Comparison of ENCODE assay signal across 8 mouse cellular contexts in the genomic region with DNA sequence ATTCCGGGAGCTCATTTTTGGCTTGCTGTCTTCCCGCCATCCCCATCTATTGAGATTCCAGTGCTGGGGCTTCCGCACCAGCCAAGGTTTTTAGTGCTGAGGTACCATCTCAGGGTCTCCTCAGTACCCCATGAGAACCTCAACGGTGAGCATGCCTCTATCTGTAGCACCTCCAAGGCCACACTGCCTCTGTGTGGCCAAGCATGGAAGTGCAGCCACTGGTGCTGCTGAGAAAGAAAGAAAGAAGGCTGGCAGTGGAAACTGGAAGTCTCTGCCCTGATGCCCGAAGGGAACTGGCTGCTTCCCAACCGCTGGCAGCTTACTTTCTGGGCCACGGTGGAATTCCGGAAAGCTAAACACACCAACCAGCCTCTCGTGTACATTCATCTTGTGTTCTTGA.
DNase-seq lines count a peak whose midpoint lies in the region; ATAC-seq and TF ChIP-seq lines count a peak whose summit lies in the region.

No protein-coding gene starts in this region.

- H3K4me2 ChIP-seq in hindbrain, embryonic 12.5 days (replicated peaks), result no peak overlapping the region

- H3K27me3 ChIP-seq in cerebellum, adult 2 months (ENCODE audit: control insufficient read depth, insufficient read depth, low read length), result peaks cover 3% of the 10 kb centered on the region; the same call in 1 of the 2 replicates
- H3K27me3 ChIP-seq in hindbrain, embryonic 12.5 days, result no peaks in the 10 kb centered on the region

- no peak for TF ChIP-seq POLR2A in cerebellum, adult 2 months (IDR thresholded peaks at IDR 0.05; ENCODE audit: borderline replicate concordance, insufficient read depth, low read length)

- peaks cover 6% of the 10 kb centered on the region; the same call in 1 of the 2 replicates for H3K4me1 ChIP-seq in cerebellum, adult 2 months (ENCODE audit: control insufficient read depth, insufficient read depth, low read length)
- H3K4me1 ChIP-seq in hindbrain, embryonic 12.5 days, result no peaks in the 10 kb centered on the region

- H3K4me3 ChIP-seq in cerebellum, adult 2 months (replicated peaks; ENCODE audit: insufficient read depth, low read depth, low read length), result no peak overlapping the region
- no peak overlapping the region for H3K4me3 ChIP-seq in hindbrain, embryonic 12.5 days

- H3K36me3 ChIP-seq in hindbrain, embryonic 12.5 days, result no peaks in the 10 kb centered on the region

- H3K9me3 ChIP-seq in hindbrain, embryonic 12.5 days (replicated peaks), result no peaks in the 10 kb centered on the region

- TF ChIP-seq CTCF in cerebellum, adult 2 months (IDR thresholded peaks at IDR 0.05; ENCODE audit: borderline replicate concordance, insufficient read depth, low read depth, low read length), result peak; percentile 88

- peak; percentile 70 for ATAC-seq in hindbrain, embryonic 12.5 days (ENCODE audit: low FRiP score)
- no peak for ATAC-seq in monocyte, adult 5-6 weeks (replicated peaks; ENCODE audit: insufficient number of reproducible peaks, low FRiP score, low TSS enrichment, poor library complexity, severe bottlenecking)

- 27% methylated on average over 9 of the region's 9 CpGs for WGBS in cerebellum, adult 2 months
- WGBS in hindbrain, embryonic 12.5 days, result 54% methylated on average over 9 of the region's 9 CpGs

- H3K27ac ChIP-seq in cerebellum, adult 2 months (ENCODE audit: insufficient read depth, low read length), result no peak overlapping the region
- H3K27ac ChIP-seq in hindbrain, embryonic 12.5 days, result no peak overlapping the region

- peak; percentile 93 for DNase-seq in adipocyte (ENCODE audit: low spot score)
- DNase-seq in cerebellum, adult 2 months, result peak; percentile 77 to 83
- peak; percentile 69 for DNase-seq in forelimb bud, embryonic 11.5 days (ENCODE audit: low read depth, low spot score)
- DNase-seq in layer of hippocampus, postnatal 10 days (ENCODE audit: low spot score in 2 of 2), result peak; percentile 88 to 93
- DNase-seq in lung, postnatal 25 days (ENCODE audit: low spot score), result peak; percentile 61
- DNase-seq in right cerebral cortex, postnatal 14 days, result peak; percentile 79

- H3K9ac ChIP-seq in hindbrain, embryonic 12.5 days, result no peak overlapping the region
